Mouse (Mus musculus): Measurements from ENCODE around the gene Eps8.

GRCm38 (mm10) chr6:137546101-137546500 is 108.6 kb downstream of the Eps8 start:
- no peak for TF ChIP-seq ZC3H11A (IDR thresholded peaks at IDR 0.05; ENCODE audit: borderline replicate concordance, low read depth, low read length)
- TF ChIP-seq CHD2 (IDR thresholded peaks at IDR 0.05; ENCODE audit: low read depth, low read length): no peak
- TF ChIP-seq MAFK (IDR thresholded peaks at IDR 0.05; ENCODE audit: insufficient read depth, low read depth, low read length): no peak
- TF ChIP-seq HCFC1 (IDR thresholded peaks at IDR 0.05; ENCODE audit: borderline replicate concordance, insufficient read depth, low read length): no peak

Data from ES-E14 (cell line).